Mouse (Mus musculus) testis, adult 2 months (tissue): ENCODE measurements around the gene Gbgt1. TPM values are rescaled to one million over a fixed set of nuclear protein-coding genes. Genes with fewer than 3 reads are reported as not detected.

Experiments
- H3K27ac ChIP-seq: fragments of 200-500 bp; 2 replicates; pipeline ENCODE4 v1.5.1; 2012; ENCODE audit warnings: low read depth, low read length; ENCODE audit not compliant: control insufficient read depth, insufficient read depth
- H3K27me3 ChIP-seq: fragments of 200-500 bp; 2 replicates; pipeline ENCODE4 v1.6.1; 2012; ENCODE audit warnings: mild to moderate bottlenecking, low read length, moderate library complexity; ENCODE audit not compliant: control insufficient read depth, insufficient read depth
- H3K36me3 ChIP-seq: fragments of 200-500 bp; 2 replicates; pipeline ENCODE4 v1.6.1; 2012; ENCODE audit warnings: mild to moderate bottlenecking, low read length; ENCODE audit not compliant: control insufficient read depth, insufficient read depth
- H3K4me1 ChIP-seq: fragments of 200-500 bp; 2 replicates; pipeline ENCODE4 v1.6.1; 2012; ENCODE audit warnings: low read length; ENCODE audit not compliant: control insufficient read depth, insufficient read depth
- H3K4me3 ChIP-seq: fragments of 200-500 bp; 2 replicates; pipeline ENCODE4 v1.5.1; 2012; ENCODE audit warnings: low read depth, mild to moderate bottlenecking, low read length, moderate library complexity, mixed read lengths; ENCODE audit not compliant: control insufficient read depth
- CTCF ChIP-seq: fragments of 200-500 bp; IDR thresholded peaks from 2 replicates; pipeline ENCODE4 v1.5.1; 2012; ENCODE audit warnings: low read depth, mild to moderate bottlenecking, inconsistent platforms, low read length, moderate library complexity; ENCODE audit not compliant: control insufficient read depth, insufficient read depth, insufficient replicate concordance
- POLR2A ChIP-seq: fragments of 200-500 bp; IDR thresholded peaks from 2 replicates; pipeline ENCODE4 v1.6.1; 2012; ENCODE audit warnings: low read depth, mild to moderate bottlenecking, inconsistent platforms, low read length, moderate library complexity; ENCODE audit not compliant: control insufficient read depth
- polyA plus RNA-seq: library from polyadenylated mRNA; depleted of rRNA; stranded (reverse); fragments of >200 nt; gene quantifications from 2 replicates; pipeline ENCODE4 v1.2.3, GENCODE M21; 2012; rRNA removed

Gene Gbgt1
- polyA plus RNA-seq, 1 experiment = 3.1 TPM

- peaks cover 11% of the 10 kb centered on the region for H3K36me3 ChIP-seq
- H3K27ac ChIP-seq = no peak overlapping the region
- TF ChIP-seq CTCF (no peak), POLR2A (no peak)
- H3K4me1 ChIP-seq = no peaks in the 10 kb centered on the region; the same call in 1 of the 2 replicates
- no peaks in the 10 kb centered on the region for H3K27me3 ChIP-seq
- H3K4me3 ChIP-seq = no peak overlapping the region
Measured at GRCm38 (mm10) chr2:28543894-28544293, 47.2 kb downstream of the Gbgt1 start.

GRCm38 (mm10) chr2:28545976-28546375, 49.3 kb downstream of the Gbgt1 start:
- Histone ChIP-seq H3K36me3 (peaks cover 17% of the 10 kb centered on the region), H3K27ac (no peak overlapping the region), H3K27me3 (no peaks in the 10 kb centered on the region), H3K4me1 (no peaks in the 10 kb centered on the region), H3K4me3 (no peak overlapping the region)
- TF ChIP-seq POLR2A = no peak
- TF ChIP-seq CTCF = no peak

GRCm38 (mm10) chr2:28546560-28546959, 49.9 kb downstream of the Gbgt1 start:
- Histone ChIP-seq H3K4me3 (no peak overlapping the region), H3K36me3 (peaks cover 17% of the 10 kb centered on the region), H3K27ac (no peak overlapping the region), H3K27me3 (no peaks in the 10 kb centered on the region), H3K4me1 (no peaks in the 10 kb centered on the region)
- TF ChIP-seq POLR2A = no peak
- TF ChIP-seq CTCF = no peak

- TF ChIP-seq CTCF (peak; percentile 87; the same call in 1 of the 2 replicates), POLR2A (no peak)
- Histone ChIP-seq H3K27me3 (no peaks in the 10 kb centered on the region), H3K36me3 (peaks cover 16% of the 10 kb centered on the region), H3K4me1 (no peaks in the 10 kb centered on the region), H3K4me3 (no peak overlapping the region), H3K27ac (no peak overlapping the region)
Measured at GRCm38 (mm10) chr2:28547237-28548172, 50.8 kb downstream of the Gbgt1 start.

- no peaks in the 10 kb centered on the region for H3K27me3 ChIP-seq
- peaks cover 13% of the 10 kb centered on the region for H3K36me3 ChIP-seq
- TF ChIP-seq POLR2A (no peak), CTCF (no peak)
- H3K27ac ChIP-seq = no peak overlapping the region
- H3K4me1 ChIP-seq = no peaks in the 10 kb centered on the region
- H3K4me3 ChIP-seq = no peak overlapping the region
Measured at GRCm38 (mm10) chr2:28549157-28549556, 52.5 kb downstream of the Gbgt1 start.

GRCm38 (mm10) chr2:28552301-28552700, 55.6 kb downstream of the Gbgt1 start:
- TF ChIP-seq POLR2A = no peak
- no peak for TF ChIP-seq CTCF
- Histone ChIP-seq H3K27me3 (no peaks in the 10 kb centered on the region), H3K27ac (no peak overlapping the region), H3K4me3 (no peak overlapping the region), H3K4me1 (no peaks in the 10 kb centered on the region), H3K36me3 (peaks cover 10% of the 10 kb centered on the region)

Other genes starting within 250 kb of the Gbgt1 start
- gene Ppp1r26, start 50.1 kb upstream of the Gbgt1 start, polyA plus RNA-seq = 11.9 and 13.0 TPM in 2 replicates
- gene 1700007K13Rik, start 30.6 kb upstream of the Gbgt1 start, polyA plus RNA-seq = 49.9 and 54.6 TPM in 2 replicates
- 22.1 and 24.9 TPM in 2 replicates for gene Mrps2, start 28.8 kb upstream of the Gbgt1 start, polyA plus RNA-seq
- gene Gm10134, start 9.2 kb downstream of the Gbgt1 start, polyA plus RNA-seq = 0.47 and 0.78 TPM in 2 replicates
- gene Ralgds, start 16.2 kb downstream of the Gbgt1 start, polyA plus RNA-seq = 147 and 169 TPM in 2 replicates
- gene Cel, start 66.5 kb downstream of the Gbgt1 start, polyA plus RNA-seq = 0.24 and 0.47 TPM in 2 replicates
- gene Gtf3c5, start 86.9 kb downstream of the Gbgt1 start, polyA plus RNA-seq = 17.3 and 17.7 TPM in 2 replicates
- 1.0 and 1.3 TPM in 2 replicates for gene Gfi1b, start 125.1 kb downstream of the Gbgt1 start, polyA plus RNA-seq
- gene Tsc1, start 144.3 kb downstream of the Gbgt1 start, polyA plus RNA-seq = 20.3 and 21.6 TPM in 2 replicates
- gene Spaca9, start 202.8 kb downstream of the Gbgt1 start, polyA plus RNA-seq = 1,393 and 1,506 TPM in 2 replicates
- 294 and 299 TPM in 2 replicates for gene Ak8, start 203.3 kb downstream of the Gbgt1 start, polyA plus RNA-seq